ENCODE assay signal across 18 mouse cellular contexts in genomic region chr17:3962176-3962575, GRCm38 (mm10).
"Had no signal": no experiment of that assay in that cellular context is flagged by ENCODE, and none has a peak within 500 bp of the region (broad histone marks: within the 10 kb centered on the region; RNA-seq: fewer than 3 reads in every experiment).

No protein-coding gene starts in this region.

- H3K4me3 ChIP-seq: kidney, embryonic 15.5 days; left cerebral cortex, adult 2 months; limb, embryonic 10.5 days; liver, embryonic 15.5 days; midbrain, embryonic 10.5 days; midbrain, embryonic 15.5 days; neural tube, embryonic 13.5 days had no signal

- H3K36me3 ChIP-seq: kidney, embryonic 15.5 days; limb, embryonic 10.5 days; liver, embryonic 15.5 days; midbrain, embryonic 10.5 days; midbrain, embryonic 15.5 days; neural tube, embryonic 13.5 days had no signal

- H3K9me3 ChIP-seq: kidney, embryonic 15.5 days; limb, embryonic 10.5 days; liver, embryonic 15.5 days; midbrain, embryonic 10.5 days; midbrain, embryonic 15.5 days; neural tube, embryonic 13.5 days had no signal

- H3K4me2 ChIP-seq: kidney, embryonic 15.5 days; liver, embryonic 11.5 days; liver, embryonic 15.5 days; midbrain, embryonic 15.5 days; neural tube, embryonic 13.5 days had no signal

- H3K9ac ChIP-seq: kidney, embryonic 15.5 days; liver, embryonic 15.5 days; midbrain, embryonic 15.5 days; neural tube, embryonic 13.5 days had no signal

- H3K27ac ChIP-seq: kidney, embryonic 15.5 days; left cerebral cortex, adult 2 months; limb, embryonic 10.5 days; liver, embryonic 15.5 days; midbrain, embryonic 10.5 days; midbrain, embryonic 15.5 days; neural tube, embryonic 13.5 days had no signal

- ATAC-seq: lung, postnatal 0 days; midbrain, embryonic 15.5 days had no signal

- H3K27me3 ChIP-seq: kidney, embryonic 15.5 days; liver, embryonic 15.5 days; midbrain, embryonic 15.5 days; neural tube, embryonic 13.5 days had no signal

- H3K4me1 ChIP-seq: kidney, embryonic 15.5 days; limb, embryonic 10.5 days; liver, embryonic 15.5 days; midbrain, embryonic 10.5 days; midbrain, embryonic 15.5 days; neural tube, embryonic 13.5 days had no signal

- DNase-seq: kidney, adult 2 months; kidney, postnatal 14 days; lung, adult 2 months; lung, postnatal 4 days; retina, postnatal 1 day; right cerebral cortex, postnatal 4 days; spleen, adult 18-20 months; thymus, adult 18-20 months; thymus, postnatal 14 days had no signal
